Mouse (Mus musculus) left cerebral cortex, postnatal 25 days (tissue): ENCODE measurements around the gene Gm45799. TPM values are rescaled to one million over a fixed set of nuclear protein-coding genes. Genes with fewer than 3 reads are reported as not detected.

Experiments used
- DNase-seq, 2 experiments: peaks; one replicate each; pipeline ENCODE4 v3.0.0; 2022; ENCODE audit warnings: low spot score in 2 of 2, mixed read lengths in 1 of 2
- intact Hi-C: fragments of 180-260 bp; cut with DNase I; formaldehyde crosslinking; loops from one replicate; pipeline ENCODE4 v1.15.1; 2025
- total RNA-seq, 2 experiments: library from RNA; stranded (reverse); gene quantifications; 2 replicates each; pipeline ENCODE4 v1.2.3; 2021

Gm45799 gene
- total RNA-seq, result 10 to 100 TPM in 1 of 2 experiments, 1 to 10 TPM in 1; 9.9 to 18.2 TPM

GRCm38 (mm10) chr7:105640233-105640893, at the start of gene Gm45799, which contains the start of gene Arfip2:
Gene Gm45799, plus strand, starts transcription at chr7:105640552.
Gene Arfip2, minus strand, starts transcription at chr7:105640416.
- intact Hi-C loops, result loop anchor here (10.0 kb wide), 1 partner anchor 94 kb away; the partner anchor contains the start of genes Ilk and Rrp8
- DNase-seq, result peak; percentile 97 to 99

- intact Hi-C loops, result no loop called here
Measured at GRCm38 (mm10) chr7:105602860-105603623, 37.3 kb upstream of the Gm45799 start.

GRCm38 (mm10) chr7:105608467-105608866, 31.9 kb upstream of the Gm45799 start:
- intact Hi-C loops, result no loop called here
- DNase-seq, result no peak

More at GRCm38 (mm10) chr7:105602860-105603623, 37.3 kb upstream of the Gm45799 start:
- peak; percentile 63 to 65 for DNase-seq

- intact Hi-C loops, result no loop called here
- no peak for DNase-seq
Measured at GRCm38 (mm10) chr7:105611767-105612166, 28.6 kb upstream of the Gm45799 start.

- no peak for DNase-seq
- intact Hi-C loops, result no loop called here
Measured at GRCm38 (mm10) chr7:105614400-105614799, 26.0 kb upstream of the Gm45799 start.

GRCm38 (mm10) chr7:105615720-105616119, 24.6 kb upstream of the Gm45799 start:
- DNase-seq, result no peak

GRCm38 (mm10) chr7:105616561-105616960, 23.8 kb upstream of the Gm45799 start:
- intact Hi-C loops, result no loop called here
- DNase-seq, result no peak

More at GRCm38 (mm10) chr7:105615720-105616119, 24.6 kb upstream of the Gm45799 start:
- intact Hi-C loops, result no loop called here

GRCm38 (mm10) chr7:105617810-105618209, 22.5 kb upstream of the Gm45799 start:
- intact Hi-C loops, result no loop called here
- no peak for DNase-seq

GRCm38 (mm10) chr7:105619701-105620100, 20.7 kb upstream of the Gm45799 start:
- DNase-seq, result no peak
- intact Hi-C loops, result no loop called here

GRCm38 (mm10) chr7:105621053-105621452, 19.3 kb upstream of the Gm45799 start:
- DNase-seq, result peak in 1 of 2 experiments; percentile 68
- intact Hi-C loops, result no loop called here

- intact Hi-C loops, result no loop called here
- DNase-seq, result peak; percentile 25 to 73
Measured at GRCm38 (mm10) chr7:105621646-105622292, 18.6 kb upstream of the Gm45799 start.

- no peak for DNase-seq
- intact Hi-C loops, result no loop called here
Measured at GRCm38 (mm10) chr7:105625397-105625796, 15.0 kb upstream of the Gm45799 start.

- intact Hi-C loops, result no loop called here
- DNase-seq, result peak; percentile 22 to 56
Measured at GRCm38 (mm10) chr7:105628633-105629032, 11.7 kb upstream of the Gm45799 start.

- DNase-seq, result peak in 1 of 2 experiments; percentile 28
- intact Hi-C loops, result loop anchor here (2.0 to 5.0 kb wide), 3 partner anchors 52 to 230 kb away; partner anchors contain the start of genes Apbb1, Cnga4, Fam160a2 and Smpd1
Measured at GRCm38 (mm10) chr7:105632551-105632972, 7.8 kb upstream of the Gm45799 start.

- intact Hi-C loops, result loop anchor here (2.0 to 5.0 kb wide), 3 partner anchors 52 to 231 kb away; partner anchors contain the start of genes Apbb1, Cnga4, Fam160a2 and Smpd1
- DNase-seq, result peak; percentile 89 to 94
Measured at GRCm38 (mm10) chr7:105633127-105633800, 7.1 kb upstream of the Gm45799 start, which contains the start of gene Trim3. Gene Trim3, minus strand, starts transcription at chr7:105633571.

GRCm38 (mm10) chr7:105633801-105634135, 6.6 kb upstream of the Gm45799 start:
- intact Hi-C loops, result loop anchor here (2.0 to 5.0 kb wide), 3 partner anchors 53 to 231 kb away; partner anchors contain the start of genes Apbb1, Cnga4, Fam160a2 and Smpd1
- DNase-seq, result no peak

- DNase-seq, result no peak
- intact Hi-C loops, result loop anchor here (5.0 kb wide), 1 partner anchor 232 kb away; the partner anchor contains the start of genes Cnga4 and Fam160a2
Measured at GRCm38 (mm10) chr7:105634272-105634920, 6.0 kb upstream of the Gm45799 start.

- no peak for DNase-seq
- intact Hi-C loops, result no loop called here
Measured at GRCm38 (mm10) chr7:105635726-105636125, 4.6 kb upstream of the Gm45799 start.

- intact Hi-C loops, result no loop called here
- no peak for DNase-seq
Measured at GRCm38 (mm10) chr7:105638776-105639175, 1.6 kb upstream of the Gm45799 start.
